Mouse (Mus musculus) CH12.LX (cell line): ENCODE results near the gene BC004004. TPM values are rescaled to one million over a fixed set of nuclear protein-coding genes. Genes with fewer than 3 reads are reported as not detected.
A peak's percentile ranks its signal among the peaks of the same experiment; 100 is the strongest.

Experiments used
- DNase-seq: peaks from one replicate; pipeline ENCODE4 v3.0.0-alpha.2; 2013; ENCODE audit errors: extremely low read depth
- H3K27ac ChIP-seq: 2 replicates; pipeline ENCODE4 v1.5.1; 2012; ENCODE audit warnings: low read depth, mild to moderate bottlenecking, control low read depth, moderate library complexity; ENCODE audit not compliant: insufficient read depth
- H3K27me3 ChIP-seq: replicated peaks from 2 replicates; pipeline ENCODE3; 2012; ENCODE audit warnings: inconsistent platforms
- H3K36me3 ChIP-seq, 2 experiments: replicated peaks in 1 of 2; 2 replicates each; pipeline versions ENCODE3 to v1.6.1; 2012; ENCODE audit warnings: inconsistent platforms in 1 of 2, low read length in 1 of 2, mild to moderate bottlenecking in 1 of 2, mixed read lengths in 1 of 2, moderate library complexity in 1 of 2; ENCODE audit not compliant: control insufficient read depth in 1 of 2, insufficient read depth in 1 of 2
- H3K4me1 ChIP-seq, 2 experiments: 2 replicates each; pipeline ENCODE4 v1.6.1; 2012; ENCODE audit warnings: inconsistent platforms in 1 of 2, moderate library complexity in 1 of 2; ENCODE audit not compliant: insufficient read depth in 2 of 2, control insufficient read depth in 1 of 2
- H3K4me2 ChIP-seq: 2 replicates; pipeline ENCODE4 v1.6.1; 2012; ENCODE audit warnings: low read depth, mild to moderate bottlenecking, control low read depth; ENCODE audit not compliant: poor library complexity, insufficient read depth, severe bottlenecking
- H3K4me3 ChIP-seq, 3 experiments: fragments of 150-350 bp in 1 of 3; sonication (generic) in 1 of 3; replicated peaks in 1 of 3; 2 replicates each; pipeline versions ENCODE3 to v1.5.1; 2011 to 2012; ENCODE audit warnings: low read depth in 2 of 3, low read length in 2 of 3, mild to moderate bottlenecking in 2 of 3, moderate library complexity in 2 of 3, control low read depth in 1 of 3, improper control_type of control experiment in 1 of 3, inconsistent platforms in 1 of 3, mixed read lengths in 1 of 3; ENCODE audit not compliant: poor library complexity in 1 of 3
- H3K79me2 ChIP-seq: replicated peaks from 2 replicates; pipeline ENCODE4 v1.6.1; 2012; ENCODE audit warnings: mild to moderate bottlenecking, moderate library complexity; ENCODE audit not compliant: control insufficient read depth, poor library complexity, insufficient read depth, severe bottlenecking; ENCODE audit errors: extremely low read depth
- H3K9ac ChIP-seq: 2 replicates; pipeline ENCODE4 v1.6.1; 2012; ENCODE audit warnings: low read depth, mild to moderate bottlenecking, control low read depth, moderate library complexity; ENCODE audit not compliant: insufficient read depth
- H3K9me3 ChIP-seq: replicated peaks from 2 replicates; pipeline ENCODE3; 2012; ENCODE audit warnings: low read length, inconsistent platforms, mixed read lengths
- CHD2 ChIP-seq: IDR thresholded peaks from 2 replicates; pipeline ENCODE4 v1.6.1; 2011; ENCODE audit warnings: low read length, improper control_type of control experiment
- CTCF ChIP-seq, 2 experiments: IDR thresholded peaks in 1 of 2; conservative IDR thresholded peaks in 1 of 2; 2 replicates each; pipeline ENCODE4 v1.5.1; 2011 to 2012; ENCODE audit warnings: low read depth in 2 of 2, low read length in 2 of 2, improper control_type of control experiment in 1 of 2, inconsistent platforms in 1 of 2, mild to moderate bottlenecking in 1 of 2, moderate library complexity in 1 of 2
- E2F4 ChIP-seq: IDR thresholded peaks from 2 replicates; pipeline ENCODE4 v1.6.1; 2011; ENCODE audit warnings: low read depth, low read length, improper control_type of control experiment; ENCODE audit not compliant: insufficient replicate concordance
- ELF1 ChIP-seq: IDR thresholded peaks from 2 replicates; pipeline ENCODE4 v1.6.1; 2014; ENCODE audit warnings: low read depth, mild to moderate bottlenecking, inconsistent platforms, low read length, improper control_type of control experiment
- EP300 ChIP-seq: IDR thresholded peaks from 2 replicates; pipeline ENCODE4 v1.6.1; 2011; ENCODE audit warnings: low read length, improper control_type of control experiment
- GABPA ChIP-seq: IDR thresholded peaks from 2 replicates; pipeline ENCODE4 v1.6.1; 2012; ENCODE audit warnings: low read depth, low read length, improper control_type of control experiment, inconsistent platforms; ENCODE audit not compliant: insufficient replicate concordance
- HCFC1 ChIP-seq: IDR thresholded peaks from 2 replicates; pipeline ENCODE4 v1.6.1; 2012; ENCODE audit warnings: low read depth, mild to moderate bottlenecking, inconsistent platforms, low read length, improper control_type of control experiment
- IRF4 ChIP-seq: IDR thresholded peaks from 2 replicates; pipeline ENCODE4 v1.6.1; 2014; ENCODE audit warnings: low read depth, mild to moderate bottlenecking, inconsistent platforms, low read length, improper control_type of control experiment
- JUN ChIP-seq: IDR thresholded peaks from 2 replicates; pipeline ENCODE4 v1.6.1; 2011; ENCODE audit warnings: low read depth, mild to moderate bottlenecking, low read length, improper control_type of control experiment, moderate library complexity; ENCODE audit not compliant: insufficient read depth
- JUND ChIP-seq: conservative IDR thresholded peaks from 2 replicates; pipeline ENCODE4 v1.6.1; 2011; ENCODE audit warnings: low read depth, low read length, improper control_type of control experiment
- KAT2A ChIP-seq: IDR thresholded peaks from 2 replicates; pipeline ENCODE4 v1.6.1; 2012; ENCODE audit warnings: low read length, improper control_type of control experiment, inconsistent platforms; ENCODE audit not compliant: insufficient replicate concordance
- MAFK ChIP-seq: IDR thresholded peaks from 2 replicates; pipeline ENCODE4 v1.6.1; 2011; ENCODE audit warnings: low read length, improper control_type of control experiment; ENCODE audit not compliant: insufficient replicate concordance
- MAX ChIP-seq: IDR thresholded peaks from 2 replicates; pipeline ENCODE4 v1.6.1; 2011; ENCODE audit warnings: low read length, improper control_type of control experiment
- MEF2A ChIP-seq: IDR thresholded peaks from 2 replicates; pipeline ENCODE4 v1.6.1; 2014; ENCODE audit warnings: low read depth, mild to moderate bottlenecking, inconsistent platforms, low read length, improper control_type of control experiment, borderline replicate concordance
- MYC ChIP-seq: IDR thresholded peaks from 2 replicates; pipeline ENCODE4 v1.6.1; 2011; ENCODE audit warnings: low read depth, mild to moderate bottlenecking, improper control_type of control experiment, low read length
- NELFE ChIP-seq: IDR thresholded peaks from 2 replicates; pipeline ENCODE4 v1.6.1; 2011; ENCODE audit warnings: low read depth, low read length, improper control_type of control experiment
- PAX5 ChIP-seq: IDR thresholded peaks from 2 replicates; pipeline ENCODE4 v1.6.1; 2012; ENCODE audit warnings: low read length, inconsistent platforms, mixed read lengths
- POLR2A ChIP-seq: IDR thresholded peaks from 2 replicates; pipeline ENCODE4 v1.6.1; 2011; ENCODE audit warnings: low read depth, mild to moderate bottlenecking, improper control_type of control experiment, low read length
- RAD21 ChIP-seq: IDR thresholded peaks from 2 replicates; pipeline ENCODE4 v1.6.1; 2011; ENCODE audit warnings: low read depth, mild to moderate bottlenecking, low read length, improper control_type of control experiment, moderate library complexity
- RCOR1 ChIP-seq: conservative IDR thresholded peaks from 2 replicates; pipeline ENCODE4 v1.6.1; 2012; ENCODE audit warnings: low read depth, mild to moderate bottlenecking, inconsistent platforms, low read length, improper control_type of control experiment
- SIN3A ChIP-seq: IDR thresholded peaks from 2 replicates; pipeline ENCODE4 v1.6.1; 2012; ENCODE audit warnings: low read length, improper control_type of control experiment, inconsistent platforms
- SMC3 ChIP-seq: IDR thresholded peaks from 2 replicates; pipeline ENCODE4 v1.6.1; 2011; ENCODE audit warnings: low read depth, low read length, improper control_type of control experiment
- TBP ChIP-seq: conservative IDR thresholded peaks from 2 replicates; pipeline ENCODE4 v1.6.1; 2011; ENCODE audit warnings: low read depth, low read length, improper control_type of control experiment
- TCF12 ChIP-seq: IDR thresholded peaks from 2 replicates; pipeline ENCODE4 v1.6.1; 2014; ENCODE audit warnings: low read depth, mild to moderate bottlenecking, inconsistent platforms, low read length, improper control_type of control experiment
- UBTF ChIP-seq: IDR thresholded peaks from 2 replicates; pipeline ENCODE4 v1.6.1; 2012; ENCODE audit warnings: low read depth, mild to moderate bottlenecking, inconsistent platforms, low read length, improper control_type of control experiment, moderate library complexity
- USF1 ChIP-seq: IDR thresholded peaks from 2 replicates; pipeline ENCODE4 v1.6.1; 2014; ENCODE audit warnings: low read depth, mild to moderate bottlenecking, inconsistent platforms, low read length, improper control_type of control experiment
- USF2 ChIP-seq: conservative IDR thresholded peaks from 2 replicates; pipeline ENCODE4 v1.6.1; 2011; ENCODE audit warnings: low read depth, low read length, improper control_type of control experiment
- ZC3H11A ChIP-seq: IDR thresholded peaks from 2 replicates; pipeline ENCODE4 v1.6.1; 2012; ENCODE audit warnings: low read depth, mild to moderate bottlenecking, inconsistent platforms, low read length, improper control_type of control experiment
- ZKSCAN1 ChIP-seq: IDR thresholded peaks from 2 replicates; pipeline ENCODE4 v1.6.1; 2012; ENCODE audit warnings: low read depth, inconsistent platforms, low read length, improper control_type of control experiment, borderline replicate concordance
- ZNF384 ChIP-seq: IDR thresholded peaks from 2 replicates; pipeline ENCODE4 v1.6.1; 2012; ENCODE audit warnings: low read depth, low read length, improper control_type of control experiment, inconsistent platforms
- dilution Hi-C: fragments of 300-500 bp; cut with MboI; formaldehyde crosslinking; loops from 2 replicates; pipeline ENCODE4 v1.14.3; 2020; ENCODE audit warnings: low sequenced_read_pairs; ENCODE audit not compliant: extremely low pct_unique_long_range_greater_than_20kb, extremely low pct_ligation_motif_present
- in situ Hi-C: fragments of 300-500 bp; cut with MboI; formaldehyde crosslinking; loops from 3 replicates; pipeline ENCODE4 v1.14.3; 2019; ENCODE audit warnings: low sequenced_read_pairs, low pct_ligation_motif_present, low pct_unique_long_range_greater_than_20kb, mixed read lengths
- polyA plus RNA-seq: library from polyadenylated mRNA; unstranded; fragments of >175 nt; gene quantifications from 2 replicates; pipeline ENCODE4 v1.2.1, GENCODE M21; 2012; ENCODE audit warnings: low read depth; ENCODE audit not compliant: insufficient read length
- total RNA-seq, 2 experiments: library from RNA; depleted of rRNA; stranded (reverse); fragments of 300-350 nt in 1 of 2; fragments of >200 nt in 1 of 2; gene quantifications; 2 replicates each; pipeline ENCODE4 v1.2.3; 2012 to 2014

Gene BC004004
- total and polyA plus RNA-seq, 3 experiments = 67.9 to 89.1 (median 75.1) TPM

DNA sequence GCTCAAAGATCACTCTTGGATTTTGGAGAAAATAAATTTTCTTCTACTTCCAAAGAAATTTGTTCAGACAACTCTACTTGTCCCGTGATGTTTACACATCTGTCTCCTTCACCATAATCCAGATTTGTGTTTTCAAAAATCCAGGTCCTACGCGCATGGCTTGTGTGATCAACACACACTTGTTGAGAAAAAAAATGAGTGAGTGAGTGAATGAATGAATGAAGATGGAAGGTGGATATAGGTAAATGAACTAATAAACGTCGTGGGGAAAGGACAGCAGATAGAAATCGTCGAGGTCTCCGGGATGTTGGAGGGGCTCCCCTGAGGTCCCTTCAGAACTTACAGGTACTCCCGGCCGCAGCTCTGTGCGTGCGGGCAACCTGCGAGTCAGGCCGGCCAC, 5.2 kb upstream of the BC004004 start:
- Histone ChIP-seq H3K9ac (peak overlapping the region; percentile 85), H3K4me3 (peak overlapping the region; percentile 78 to 92 (median 87)), H3K79me2 (peaks cover 35% of the 10 kb centered on the region), H3K4me1 (peaks cover 13 to 38% of the 10 kb centered on the region in 2 experiments), H3K27ac (peak overlapping the region; percentile 84; the same call in 1 of the 2 replicates), H3K36me3 (peaks cover 11 to 23% of the 10 kb centered on the region in 2 experiments), H3K9me3 (no peaks in the 10 kb centered on the region), H3K4me2 (peak overlapping the region; percentile 72), H3K27me3 (no peaks in the 10 kb centered on the region)
- DNase-seq = no peak
- dilution Hi-C loops (no loop called here), in situ Hi-C loops (loop anchor here (5.0 kb wide), 2 partner anchors 104 to 249 kb away; no protein-coding TSS in a partner anchor)
- 0 out of 2 replicates have a peak, but pooled peaks have one; percentile 21 for TF ChIP-seq CHD2
- TF ChIP-seq MAX = peak; percentile 45; the same call in 1 of the 2 replicates
- TF ChIP-seq MAFK = no peak
- peak; percentile 86; the same call in 1 of the 2 replicates for TF ChIP-seq SIN3A
- TF ChIP-seq ZNF384 = peak; percentile 52
- TF ChIP-seq MYC = 0 out of 2 replicates have a peak, but pooled peaks have one; percentile 13
- TF ChIP-seq NELFE = no peak

DNA sequence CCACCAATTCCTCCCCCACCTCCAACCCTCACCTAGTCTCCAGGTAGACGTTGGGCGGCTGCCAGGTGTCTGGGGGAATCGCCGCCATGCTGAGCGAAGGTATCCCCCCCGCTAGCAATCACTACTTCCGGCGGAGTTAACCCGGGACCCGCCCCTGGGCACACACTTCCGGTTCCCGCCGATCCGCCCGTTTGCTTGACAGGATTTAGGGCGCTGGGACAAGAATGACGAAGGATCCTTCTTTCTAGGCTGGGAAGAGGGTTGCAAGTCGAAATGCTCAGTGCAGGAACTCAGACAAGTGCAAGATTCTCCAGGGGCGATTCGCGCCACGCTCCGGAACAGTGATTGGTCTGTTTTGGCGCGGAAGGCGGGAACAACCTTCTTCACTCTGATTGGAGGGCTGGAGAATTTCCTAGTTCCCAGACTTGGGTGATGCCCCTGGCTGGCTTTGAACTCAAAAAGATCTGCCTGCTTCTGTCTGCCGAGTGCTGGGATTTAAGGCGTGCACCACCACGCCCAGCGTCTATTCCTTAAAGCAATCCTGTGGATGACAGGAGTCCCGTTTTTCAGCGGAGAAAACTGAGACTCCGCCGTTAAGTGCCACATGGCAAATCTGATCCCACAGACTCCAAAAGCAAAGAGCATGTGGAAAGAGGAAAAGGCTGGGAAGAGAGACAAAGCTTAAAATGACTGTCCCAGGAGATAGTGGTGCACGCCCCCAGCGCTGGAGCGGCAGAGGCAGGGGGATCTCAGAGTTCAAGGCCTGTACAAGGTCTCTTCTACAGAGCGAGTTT, 4.6 kb upstream of the BC004004 start, which contains the start of gene Ppil1:
Ppil1 (minus strand) TSS at position 347 of the 794 bp plus-strand sequence.
- DNase-seq = peak; percentile 85
- H3K9ac ChIP-seq = peak within 1 kb of the TSS; percentile 85
- H3K79me2 ChIP-seq = peaks cover 31% of the 10 kb centered on the region
- peaks cover 9 to 18% of the 10 kb centered on the region in 2 experiments for H3K36me3 ChIP-seq
- H3K4me3 ChIP-seq = peak within 1 kb of the TSS; percentile 78 to 92 (median 87)
- H3K27me3 ChIP-seq = no peaks in the 10 kb centered on the region
- H3K9me3 ChIP-seq = no peaks in the 10 kb centered on the region
- H3K4me1 ChIP-seq = peaks cover 13 to 34% of the 10 kb centered on the region in 2 experiments
- dilution Hi-C loops = no loop called here
- in situ Hi-C loops = loop anchor here (5.0 kb wide), 2 partner anchors 103 to 248 kb away; no protein-coding TSS in a partner anchor
- H3K27ac ChIP-seq = peak within 1 kb of the TSS; percentile 84
- H3K4me2 ChIP-seq = peak within 1 kb of the TSS; percentile 72
- TF ChIP-seq RCOR1 = no peak
- 0 out of 2 replicates have a peak, but pooled peaks have one; percentile 18 for TF ChIP-seq IRF4
- no peak for TF ChIP-seq USF2
- peak; percentile 79 for TF ChIP-seq TCF12
- TF ChIP-seq TBP = peak; percentile 67; the same call in 1 of the 2 replicates
- no peak for TF ChIP-seq MEF2A
- TF ChIP-seq NELFE = peak; percentile 51
- TF ChIP-seq JUN = no peak
- TF ChIP-seq ELF1 = peak; percentile 73
- TF ChIP-seq E2F4 = peak; percentile 99
- TF ChIP-seq KAT2A = 0 out of 2 replicates have a peak, but pooled peaks have one; percentile 58
- TF ChIP-seq UBTF = no peak
- TF ChIP-seq USF1 = no peak
- no peak for TF ChIP-seq JUND
- peak; percentile 88; the same call in 1 of the 2 replicates for TF ChIP-seq MYC
- TF ChIP-seq PAX5 = no peak
- TF ChIP-seq GABPA = no peak
- peak; percentile 75 for TF ChIP-seq HCFC1
- TF ChIP-seq EP300 = no peak
- TF ChIP-seq CTCF (conservative IDR thresholded peaks at IDR 0.05 in 1 of 2, IDR thresholded peaks at IDR 0.05 in 1 of 2; ENCODE audit: low read depth in 2 of 2, low read length in 2 of 2) = no peak
- no peak for TF ChIP-seq ZKSCAN1
- no peak for TF ChIP-seq ZC3H11A
- no peak for TF ChIP-seq MAFK
- TF ChIP-seq ZNF384 = no peak
- no peak for TF ChIP-seq SMC3
- TF ChIP-seq POLR2A = peak; percentile 56; the same call in 1 of the 2 replicates
- no peak for TF ChIP-seq RAD21
